Mouse (Mus musculus): Measurements from ENCODE around the gene Hlcs. TPM values are rescaled to one million over a fixed set of nuclear protein-coding genes. Genes with fewer than 3 reads are reported as not detected.
A peak's percentile ranks its signal among the peaks of the same experiment; 100 is the strongest.

The Hlcs gene
- polyA plus RNA-seq, 1 experiment from 2014 or later: 12.5 TPM

DNA sequence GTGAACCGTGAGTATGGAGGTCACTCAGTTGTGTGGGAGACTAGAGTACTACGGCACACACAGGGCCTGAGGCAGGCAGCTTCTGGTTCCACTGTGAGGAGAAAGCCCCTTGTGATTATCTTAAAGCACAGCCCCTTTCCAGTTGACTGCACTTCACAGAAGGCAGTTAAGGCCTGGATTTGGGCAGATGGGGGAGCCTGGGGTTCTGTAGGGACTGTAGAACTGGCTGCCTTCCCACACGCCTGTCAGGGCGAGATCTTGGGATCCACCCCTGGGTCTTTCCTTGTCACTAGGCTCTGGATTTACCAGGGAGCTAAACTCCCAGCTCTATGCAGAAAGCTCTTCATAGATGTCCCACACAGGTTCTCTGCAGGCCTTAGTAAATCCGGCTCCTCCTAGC, 17.1 kb upstream of the Hlcs start:
- peak; percentile 29; the same call in 1 of the 2 replicates for ATAC-seq (ENCODE audit: low FRiP score, low TSS enrichment)

DNA sequence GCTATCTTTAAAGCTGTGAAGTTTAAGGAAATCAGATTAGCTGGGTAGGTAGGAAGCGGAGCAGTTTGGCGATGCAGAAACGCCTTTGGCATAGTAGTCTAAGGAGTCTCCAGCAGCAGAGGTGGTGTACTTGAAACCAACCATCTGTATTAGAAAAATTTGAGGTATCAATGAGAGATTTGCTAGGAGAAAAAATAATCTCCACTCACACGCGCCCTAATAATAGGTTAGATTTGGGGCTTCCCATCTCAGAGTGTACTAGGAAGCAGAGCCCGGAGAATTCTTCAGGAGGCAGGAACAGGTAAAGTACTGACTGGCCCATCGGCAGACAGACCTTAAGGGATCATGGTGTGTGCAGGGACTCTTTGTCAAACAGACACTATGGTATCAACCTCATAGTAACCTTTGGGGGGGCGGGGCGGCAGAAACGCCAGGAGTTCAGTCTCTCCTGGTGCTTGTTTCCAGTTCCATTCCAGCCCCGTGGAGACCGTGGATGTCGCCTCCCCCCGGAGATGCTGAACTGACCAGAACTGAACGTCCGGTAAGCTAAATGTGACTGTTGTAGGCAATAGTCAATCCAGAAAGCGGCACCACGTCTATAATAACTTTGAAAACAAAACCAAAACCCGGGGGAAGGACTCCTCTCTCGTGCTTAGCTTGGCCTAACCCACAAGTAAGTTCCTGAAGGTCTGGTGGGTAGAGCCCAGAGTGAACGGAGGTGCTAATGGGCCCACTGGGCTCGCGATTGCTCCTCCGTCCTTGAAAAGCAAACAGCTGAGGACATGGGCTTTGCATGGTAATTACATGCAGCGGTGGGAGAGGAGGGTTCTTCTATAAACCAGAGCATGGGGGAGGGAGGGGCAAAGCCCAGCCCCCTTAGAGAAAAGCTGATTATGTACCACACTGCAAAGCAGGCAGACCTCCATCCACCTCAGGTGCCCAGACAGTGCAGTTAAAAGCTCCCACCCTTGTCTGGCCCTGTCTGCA, 15.8 kb upstream of the Hlcs start:
- Histone ChIP-seq H3K9ac (ENCODE audit: low read depth, low read length) (peak overlapping the region; percentile 40; the same call in 1 of the 2 replicates), H3K4me2 (replicated peaks; ENCODE audit: low read depth, low read length) (peak overlapping the region; percentile 79), H3K4me3 (ENCODE audit: low read length) (peak overlapping the region; percentile 47), H3K36me3 (ENCODE audit: control insufficient read depth, insufficient read depth, low read length) (no peaks in the 10 kb centered on the region), H3K9me3 (ENCODE audit: control insufficient read depth, low read length) (0 out of 2 replicates have a peak, but pooled peaks cover 2% of the 10 kb centered on the region), H3K27ac (ENCODE audit: low read depth, low read length) (no peak overlapping the region), H3K27me3 (ENCODE audit: control insufficient read depth, insufficient read depth, low read length) (peaks cover 10% of the 10 kb centered on the region; the same call in 1 of the 2 replicates), H3K4me1 (ENCODE audit: control insufficient read depth, insufficient read depth, low read length) (peaks cover 15% of the 10 kb centered on the region; the same call in 1 of the 2 replicates)
- ATAC-seq (ENCODE audit: low FRiP score, low TSS enrichment): no peak
- 7% methylated on average over 25 of the region's 25 CpGs for WGBS

More for the DNA sequence above, 17.1 kb upstream of the Hlcs start:
- 46% methylated on average over 5 of the region's 5 CpGs for WGBS
- Histone ChIP-seq H3K4me3 (ENCODE audit: low read length) (no peak overlapping the region), H3K9me3 (ENCODE audit: control insufficient read depth, low read length) (0 out of 2 replicates have a peak, but pooled peaks cover 2% of the 10 kb centered on the region), H3K36me3 (ENCODE audit: control insufficient read depth, insufficient read depth, low read length) (no peaks in the 10 kb centered on the region), H3K27me3 (ENCODE audit: control insufficient read depth, insufficient read depth, low read length) (peaks cover 10% of the 10 kb centered on the region; the same call in 1 of the 2 replicates), H3K4me2 (replicated peaks; ENCODE audit: low read depth, low read length) (no peak overlapping the region), H3K4me1 (ENCODE audit: control insufficient read depth, insufficient read depth, low read length) (peaks cover 15% of the 10 kb centered on the region; the same call in 1 of the 2 replicates), H3K27ac (ENCODE audit: low read depth, low read length) (peak overlapping the region; percentile 17; the same call in 1 of the 2 replicates), H3K9ac (ENCODE audit: low read depth, low read length) (no peak overlapping the region)

DNA sequence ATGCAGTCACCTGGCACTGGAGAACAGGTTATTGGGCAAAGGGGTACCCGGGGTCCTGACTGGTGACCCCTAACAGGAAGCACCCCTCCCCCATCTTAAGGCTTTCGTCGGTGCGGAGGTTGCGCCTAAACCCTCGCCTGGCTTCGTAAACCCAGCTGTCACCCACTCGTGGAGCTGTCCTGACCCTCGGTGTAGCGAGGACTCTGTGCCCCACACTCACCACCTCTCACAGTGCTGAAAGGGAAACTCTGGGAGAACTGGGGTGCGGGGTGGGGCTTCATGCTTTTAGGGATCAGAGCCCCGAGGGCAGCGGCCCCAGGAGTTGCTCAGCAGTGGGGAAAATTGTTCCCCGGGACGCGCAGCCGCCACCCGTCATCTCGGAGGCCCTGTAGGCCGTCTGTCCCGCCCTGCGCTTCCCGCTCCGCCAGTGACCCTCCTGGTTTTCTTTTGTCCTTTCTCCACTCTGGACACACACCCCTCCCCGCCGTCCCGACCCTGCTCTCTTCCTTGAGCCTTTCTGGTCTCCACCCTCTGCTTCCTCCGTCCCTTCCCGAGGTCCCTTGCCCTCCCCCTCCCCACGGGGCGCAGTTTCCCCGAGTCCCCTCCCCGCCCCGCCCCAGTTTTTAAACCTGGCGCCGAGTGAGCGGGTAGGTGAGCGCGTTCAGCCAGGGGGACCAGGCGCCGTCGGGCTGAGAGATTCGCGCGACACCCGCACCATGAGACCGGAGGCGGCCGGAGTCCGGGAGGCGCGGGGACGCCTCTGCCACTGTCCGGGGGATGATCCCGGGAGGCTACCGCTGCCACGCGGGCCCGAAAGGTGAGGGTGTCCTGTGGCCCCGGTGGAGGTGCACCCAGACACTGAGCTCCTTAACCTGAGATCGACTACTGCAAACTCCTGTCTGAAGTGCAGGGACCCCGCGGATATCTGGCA, 14.7 kb upstream of the Hlcs start, which contains the start of gene Ripply3:
TSS of gene Ripply3 (plus strand) at position 640 of the 931 bp plus-strand sequence.
- under 1% methylated on average over 63 of the region's 63 CpGs for WGBS
- H3K27me3 ChIP-seq (ENCODE audit: control insufficient read depth, insufficient read depth, low read length): peaks cover 10% of the 10 kb centered on the region; the same call in 1 of the 2 replicates
- H3K9ac ChIP-seq (ENCODE audit: low read depth, low read length): peak within 1 kb of the TSS; percentile 40
- ATAC-seq (ENCODE audit: low FRiP score, low TSS enrichment): peak; percentile 73
- H3K36me3 ChIP-seq (ENCODE audit: control insufficient read depth, insufficient read depth, low read length): no peaks in the 10 kb centered on the region
- H3K27ac ChIP-seq (ENCODE audit: low read depth, low read length): no peak within 1 kb of the TSS
- 0 out of 2 replicates have a peak, but pooled peaks cover 2% of the 10 kb centered on the region for H3K9me3 ChIP-seq (ENCODE audit: control insufficient read depth, low read length)
- H3K4me1 ChIP-seq (ENCODE audit: control insufficient read depth, insufficient read depth, low read length): peaks cover 15% of the 10 kb centered on the region; the same call in 1 of the 2 replicates
- H3K4me3 ChIP-seq (ENCODE audit: low read length): peak within 1 kb of the TSS; percentile 47
- H3K4me2 ChIP-seq (replicated peaks; ENCODE audit: low read depth, low read length): peak within 1 kb of the TSS; percentile 79

DNA sequence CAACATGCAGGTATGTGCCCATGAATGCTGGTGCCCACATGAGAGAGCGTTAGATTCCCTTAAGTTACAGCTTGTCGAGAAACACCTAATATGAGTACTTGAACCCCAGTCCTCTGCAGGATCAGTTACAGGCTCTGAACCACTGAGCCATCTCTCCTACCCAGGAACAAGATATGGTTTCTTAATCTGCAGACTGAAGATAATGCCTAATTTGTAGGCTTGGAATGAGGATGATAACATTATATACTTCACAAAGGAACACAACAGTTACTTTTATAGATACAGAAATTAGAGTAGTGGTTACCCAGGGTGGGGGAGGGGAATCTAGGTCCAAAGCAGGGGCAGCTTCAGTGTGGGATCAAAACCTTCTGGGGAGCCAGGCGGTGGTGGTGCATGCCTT, 12.6 kb upstream of the Hlcs start:
- H3K4me2 ChIP-seq (replicated peaks; ENCODE audit: low read depth, low read length): no peak overlapping the region
- H3K4me3 ChIP-seq (ENCODE audit: low read length): no peak overlapping the region
- H3K36me3 ChIP-seq (ENCODE audit: control insufficient read depth, insufficient read depth, low read length): no peaks in the 10 kb centered on the region
- H3K27ac ChIP-seq (ENCODE audit: low read depth, low read length): no peak overlapping the region
- WGBS: 83% methylated on average over 3 of the region's 3 CpGs
- peaks cover 10% of the 10 kb centered on the region; the same call in 1 of the 2 replicates for H3K27me3 ChIP-seq (ENCODE audit: control insufficient read depth, insufficient read depth, low read length)
- no peak overlapping the region for H3K9ac ChIP-seq (ENCODE audit: low read depth, low read length)
- peaks cover 15% of the 10 kb centered on the region; the same call in 1 of the 2 replicates for H3K4me1 ChIP-seq (ENCODE audit: control insufficient read depth, insufficient read depth, low read length)
- no peak for ATAC-seq (ENCODE audit: low FRiP score, low TSS enrichment)
- no peaks in the 10 kb centered on the region for H3K9me3 ChIP-seq (ENCODE audit: control insufficient read depth, low read length)

DNA sequence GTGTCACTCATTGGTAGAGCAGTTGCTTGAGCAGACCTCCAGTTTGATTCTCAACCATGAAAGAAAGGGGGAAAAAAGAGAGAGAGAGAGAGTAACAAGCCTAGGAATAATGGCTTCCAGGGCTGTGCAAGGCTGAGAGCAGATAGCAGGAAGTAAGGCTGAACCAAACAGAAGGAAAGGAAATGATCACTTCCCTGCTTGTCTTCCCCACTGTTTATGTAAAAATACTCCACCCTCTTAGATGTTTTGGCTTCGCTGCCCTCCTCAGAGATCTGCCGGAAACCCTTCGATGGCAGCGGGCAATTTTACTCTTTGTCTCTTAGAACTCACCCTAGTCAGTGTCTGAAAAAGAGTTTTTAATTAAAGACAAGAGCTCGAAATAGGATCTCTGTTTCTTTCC, 10.3 kb upstream of the Hlcs start:
- ATAC-seq (ENCODE audit: low FRiP score, low TSS enrichment): no peak
- no peak overlapping the region for H3K4me2 ChIP-seq (replicated peaks; ENCODE audit: low read depth, low read length)
- H3K27me3 ChIP-seq (ENCODE audit: control insufficient read depth, insufficient read depth, low read length): peaks cover 6% of the 10 kb centered on the region; the same call in 1 of the 2 replicates
- no peak overlapping the region for H3K27ac ChIP-seq (ENCODE audit: low read depth, low read length)
- no peak overlapping the region for H3K9ac ChIP-seq (ENCODE audit: low read depth, low read length)
- H3K9me3 ChIP-seq (ENCODE audit: control insufficient read depth, low read length): no peaks in the 10 kb centered on the region
- WGBS: 63% methylated on average over 5 of the region's 5 CpGs
- no peaks in the 10 kb centered on the region for H3K36me3 ChIP-seq (ENCODE audit: control insufficient read depth, insufficient read depth, low read length)
- 0 out of 2 replicates have a peak, but pooled peaks cover 3% of the 10 kb centered on the region for H3K4me1 ChIP-seq (ENCODE audit: control insufficient read depth, insufficient read depth, low read length)
- no peak overlapping the region for H3K4me3 ChIP-seq (ENCODE audit: low read length)

DNA sequence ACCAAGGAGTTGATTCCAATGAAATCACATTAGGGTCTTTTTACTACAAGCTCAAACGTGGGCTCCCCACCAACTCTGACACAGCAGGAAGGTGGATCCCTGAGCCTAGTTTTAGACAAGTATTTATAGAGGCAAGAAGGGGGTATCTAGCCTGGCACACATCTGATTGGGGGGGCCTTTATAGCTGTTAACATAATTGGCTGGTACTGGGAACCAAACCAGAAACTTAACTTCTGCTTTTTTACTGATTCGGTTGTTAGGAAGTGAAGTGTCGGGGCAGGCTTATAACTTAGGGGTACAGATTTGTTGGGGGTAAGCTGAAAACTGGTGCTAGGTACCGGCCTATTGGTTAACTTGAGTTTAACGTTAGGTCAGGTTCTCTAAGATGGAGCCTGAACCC, 6.9 kb upstream of the Hlcs start:
- no peak overlapping the region for H3K27ac ChIP-seq (ENCODE audit: low read depth, low read length)
- H3K9ac ChIP-seq (ENCODE audit: low read depth, low read length): no peak overlapping the region
- no peaks in the 10 kb centered on the region for H3K4me1 ChIP-seq (ENCODE audit: control insufficient read depth, insufficient read depth, low read length)
- WGBS: 84% methylated on average over 5 of the region's 5 CpGs
- H3K4me2 ChIP-seq (replicated peaks; ENCODE audit: low read depth, low read length): no peak overlapping the region
- H3K4me3 ChIP-seq (ENCODE audit: low read length): no peak overlapping the region
- no peaks in the 10 kb centered on the region for H3K9me3 ChIP-seq (ENCODE audit: control insufficient read depth, low read length)
- H3K27me3 ChIP-seq (ENCODE audit: control insufficient read depth, insufficient read depth, low read length): no peaks in the 10 kb centered on the region
- ATAC-seq (ENCODE audit: low FRiP score, low TSS enrichment): no peak
- no peaks in the 10 kb centered on the region for H3K36me3 ChIP-seq (ENCODE audit: control insufficient read depth, insufficient read depth, low read length)

DNA sequence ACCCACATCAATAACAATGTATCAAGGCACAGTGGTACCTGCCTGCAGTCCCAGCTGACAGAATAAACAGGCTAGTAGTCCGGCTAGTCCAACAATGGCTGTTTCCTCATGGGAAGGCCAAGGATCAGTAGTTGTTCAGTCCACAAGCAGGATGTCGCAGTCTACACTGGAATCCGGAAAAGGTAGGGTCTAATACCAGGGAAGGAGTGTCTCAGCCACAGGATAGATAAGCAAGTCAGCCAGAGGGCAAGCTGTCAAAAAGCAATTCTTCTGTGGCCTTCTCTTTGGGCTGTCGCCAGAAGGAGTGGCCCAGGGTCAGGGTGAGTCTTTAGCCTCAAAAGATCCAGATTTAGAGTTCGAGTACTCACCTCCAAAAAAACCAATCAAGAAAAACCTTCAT, 4.4 kb upstream of the Hlcs start:
- 85% methylated on average over 5 of the region's 5 CpGs for WGBS
- peaks cover 5% of the 10 kb centered on the region; the same call in 1 of the 2 replicates for H3K4me1 ChIP-seq (ENCODE audit: control insufficient read depth, insufficient read depth, low read length)
- no peaks in the 10 kb centered on the region for H3K27me3 ChIP-seq (ENCODE audit: control insufficient read depth, insufficient read depth, low read length)
- H3K4me3 ChIP-seq (ENCODE audit: low read length): no peak overlapping the region
- H3K9me3 ChIP-seq (ENCODE audit: control insufficient read depth, low read length): no peaks in the 10 kb centered on the region
- H3K9ac ChIP-seq (ENCODE audit: low read depth, low read length): no peak overlapping the region
- H3K4me2 ChIP-seq (replicated peaks; ENCODE audit: low read depth, low read length): no peak overlapping the region
- H3K27ac ChIP-seq (ENCODE audit: low read depth, low read length): no peak overlapping the region
- H3K36me3 ChIP-seq (ENCODE audit: control insufficient read depth, insufficient read depth, low read length): no peaks in the 10 kb centered on the region
- ATAC-seq (ENCODE audit: low FRiP score, low TSS enrichment): no peak

DNA sequence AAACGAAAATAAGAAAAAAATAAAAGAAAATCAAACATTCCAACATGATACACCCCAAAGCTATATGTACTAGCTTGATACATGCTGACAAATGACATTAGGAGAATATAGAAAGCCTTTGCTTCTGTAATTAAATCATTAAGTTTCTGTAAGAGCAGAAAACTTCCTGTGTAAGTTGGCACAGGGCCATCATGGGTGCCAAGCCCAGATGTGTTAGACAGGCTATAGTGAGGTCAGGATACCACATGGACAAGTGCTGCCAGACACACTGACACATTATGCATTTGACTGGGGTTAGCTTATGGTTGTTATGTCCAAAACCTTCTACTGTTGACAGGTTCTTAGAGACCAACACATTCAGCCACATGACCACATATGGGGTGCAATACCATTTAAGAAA, 1.8 kb upstream of the Hlcs start:
- peaks cover 5% of the 10 kb centered on the region; the same call in 1 of the 2 replicates for H3K4me1 ChIP-seq (ENCODE audit: control insufficient read depth, insufficient read depth, low read length)
- H3K9ac ChIP-seq (ENCODE audit: low read depth, low read length): no peak overlapping the region
- no peak overlapping the region for H3K4me2 ChIP-seq (replicated peaks; ENCODE audit: low read depth, low read length)
- H3K27ac ChIP-seq (ENCODE audit: low read depth, low read length): no peak overlapping the region
- no peak for ATAC-seq (ENCODE audit: low FRiP score, low TSS enrichment)
- H3K27me3 ChIP-seq (ENCODE audit: control insufficient read depth, insufficient read depth, low read length): no peaks in the 10 kb centered on the region
- H3K4me3 ChIP-seq (ENCODE audit: low read length): no peak overlapping the region
- 59% methylated on average over 1 of the region's 1 CpGs for WGBS
- no peaks in the 10 kb centered on the region for H3K36me3 ChIP-seq (ENCODE audit: control insufficient read depth, insufficient read depth, low read length)
- no peaks in the 10 kb centered on the region for H3K9me3 ChIP-seq (ENCODE audit: control insufficient read depth, low read length)

Measured in kidney, embryonic 14.5 days (tissue).